Mouse (Mus musculus) liver, embryonic 16.5 days (tissue): ENCODE data around the gene Defb19. TPM values are rescaled to one million over a fixed set of nuclear protein-coding genes. Genes with fewer than 3 reads are reported as not detected.

Source experiments
- ATAC-seq: fragments of 200-750 bp; cut with Nextera tagmentation; 2 replicates; pipeline ENCODE4 v1.8.0; 2017; ENCODE audit warnings: low read depth, mild to moderate bottlenecking, moderate number of reproducible peaks, moderate library complexity
- H3K27ac ChIP-seq: fragments of 300-500 bp; sonication (generic); 2 replicates; pipeline ENCODE4 v1.5.1; 2014; ENCODE audit warnings: mild to moderate bottlenecking, low read length
- H3K27me3 ChIP-seq: fragments of 300-500 bp; sonication (generic); 2 replicates; pipeline ENCODE4 v1.6.1; 2014; ENCODE audit warnings: low read depth, low read length, mixed read lengths; ENCODE audit not compliant: control insufficient read depth, insufficient read depth
- H3K36me3 ChIP-seq: fragments of 300-500 bp; sonication (generic); 2 replicates; pipeline ENCODE4 v1.6.1; 2014; ENCODE audit warnings: mild to moderate bottlenecking; ENCODE audit not compliant: control insufficient read depth, insufficient read depth
- H3K4me1 ChIP-seq: fragments of 300-500 bp; sonication (generic); 2 replicates; pipeline ENCODE4 v1.6.1; 2014; ENCODE audit warnings: low read depth, low read length, mixed read lengths; ENCODE audit not compliant: control insufficient read depth
- H3K4me2 ChIP-seq: fragments of 300-500 bp; sonication (generic); 2 replicates; pipeline ENCODE4 v1.6.1; 2014; ENCODE audit warnings: low read depth, low read length, mixed read lengths
- H3K4me3 ChIP-seq: fragments of 300-500 bp; sonication (generic); 2 replicates; pipeline ENCODE4 v1.5.1; 2014; ENCODE audit warnings: low read depth, mild to moderate bottlenecking, low read length
- H3K9ac ChIP-seq: fragments of 300-500 bp; sonication (generic); 2 replicates; pipeline ENCODE4 v1.6.1; 2014; ENCODE audit warnings: low read depth, low read length
- H3K9me3 ChIP-seq: fragments of 300-500 bp; sonication (generic); replicated peaks from 2 replicates; pipeline ENCODE4 v1.6.1; 2016; ENCODE audit warnings: low read length; ENCODE audit not compliant: control insufficient read depth
- WGBS: fragments of 180-500 bp; shearing (Covaris S2); extraction: QIAGEN DNeasy Blood & Tissue Kit; methylation state at CpG from one replicate; pipeline ENCODE4 v1.1.7; 2014; ENCODE audit not compliant: insufficient replicate concordance; 5-methylcytosine and 5-hydroxymethylcytosine counted together
- polyA plus RNA-seq: library from polyadenylated mRNA; unstranded; fragments of >200 nt; fragmentation: Nextera tagmentation; extraction: Ambion mirVana; gene quantifications from 2 replicates; pipeline ENCODE4 v1.2.1, GENCODE M21; 2015

Gene Defb19
- polyA plus RNA-seq, 1 experiment from 2014 or later = not detected

DNA sequence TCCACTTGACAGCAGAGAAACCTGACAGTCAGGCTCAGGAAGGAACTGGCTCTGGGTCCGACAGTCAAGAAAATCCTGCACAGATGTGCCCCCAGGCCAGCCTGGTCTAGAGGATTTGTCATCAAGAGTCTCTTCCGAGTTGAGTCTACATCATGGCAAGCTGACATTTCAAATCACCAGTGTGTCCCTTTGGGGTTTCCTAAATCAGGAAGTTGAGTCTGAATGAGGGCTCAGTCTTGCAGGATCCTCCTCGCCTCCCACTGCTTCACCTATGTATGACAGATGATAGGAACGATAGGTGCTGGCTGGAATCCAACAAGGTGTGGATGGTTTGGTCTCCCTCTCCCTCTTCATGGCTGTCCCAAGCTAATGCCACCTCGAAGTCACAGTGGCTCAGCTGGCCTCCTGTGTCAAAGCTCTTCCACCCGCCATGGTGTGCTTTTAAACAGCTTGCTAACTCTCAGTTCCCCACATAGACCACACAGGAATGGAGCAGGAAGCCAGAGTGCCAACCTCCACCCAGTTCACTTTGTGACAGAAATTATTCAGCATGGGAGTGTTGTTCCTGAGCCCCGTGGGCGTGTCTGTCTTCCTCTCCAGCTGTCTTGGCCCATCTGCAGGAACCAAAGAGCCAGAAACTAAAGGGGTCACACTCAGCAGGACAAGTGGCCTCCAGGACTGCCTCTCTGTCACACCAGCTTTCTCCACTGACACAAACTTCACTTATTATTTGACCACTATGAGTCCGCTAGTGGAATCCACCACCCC, 40.4 kb upstream of the Defb19 start:
- WGBS = 30% methylated on average over 9 of the region's 9 CpGs
- Histone ChIP-seq H3K9ac (no peak overlapping the region), H3K4me2 (no peak overlapping the region), H3K27me3 (no peaks in the 10 kb centered on the region; the same call in 1 of the 2 replicates), H3K9me3 (no peaks in the 10 kb centered on the region), H3K4me3 (no peak overlapping the region), H3K27ac (no peak overlapping the region), H3K4me1 (no peaks in the 10 kb centered on the region), H3K36me3 (no peaks in the 10 kb centered on the region)
- ATAC-seq = no peak

DNA sequence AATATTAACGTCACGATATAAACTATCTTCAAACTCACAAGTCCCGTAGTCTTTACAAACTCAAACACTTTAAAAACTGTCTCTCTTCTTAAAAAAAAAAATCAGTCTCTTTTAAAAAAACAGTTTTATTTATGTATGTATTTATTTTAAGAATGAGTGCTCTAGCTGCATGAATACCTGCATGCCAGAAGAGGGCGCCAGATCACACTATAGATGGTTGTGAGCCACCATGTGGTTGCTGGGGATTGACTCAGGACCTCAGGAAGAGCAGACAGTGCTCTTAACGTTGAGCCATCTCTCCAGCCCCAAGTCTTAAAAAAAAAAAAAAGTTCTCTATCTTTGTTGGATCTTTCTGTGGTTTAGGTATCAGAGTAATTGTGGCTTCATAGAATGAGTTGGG, 37.3 kb upstream of the Defb19 start:
- no peak for ATAC-seq
- no peaks in the 10 kb centered on the region for H3K36me3 ChIP-seq
- WGBS = 48% methylated on average over 5 of the region's 5 CpGs
- no peaks in the 10 kb centered on the region; the same call in 1 of the 2 replicates for H3K27me3 ChIP-seq
- H3K4me1 ChIP-seq = no peaks in the 10 kb centered on the region
- no peak overlapping the region for H3K9ac ChIP-seq
- H3K4me3 ChIP-seq = no peak overlapping the region
- H3K4me2 ChIP-seq = no peak overlapping the region
- H3K9me3 ChIP-seq = no peaks in the 10 kb centered on the region
- no peak overlapping the region for H3K27ac ChIP-seq

DNA sequence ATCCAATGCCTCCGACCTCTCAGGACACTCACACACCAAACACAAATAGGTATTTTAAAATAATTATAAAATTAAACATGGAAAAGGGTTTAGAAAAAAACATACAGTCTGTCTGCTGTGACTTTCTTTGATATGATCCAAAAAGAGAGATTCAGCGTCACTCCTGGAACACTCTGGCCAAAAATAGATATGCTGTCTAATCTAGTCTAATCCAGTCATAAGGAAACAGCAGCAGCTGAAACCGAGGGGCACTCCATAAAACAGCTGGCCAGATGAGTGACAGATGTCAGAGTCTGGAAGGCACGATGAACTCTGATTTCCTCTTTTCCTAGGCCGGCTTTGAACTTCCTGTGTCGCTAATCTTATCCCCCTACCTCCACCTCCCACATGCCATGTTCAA, 36.4 kb upstream of the Defb19 start:
- H3K36me3 ChIP-seq = no peaks in the 10 kb centered on the region
- WGBS = 25% methylated on average over 6 of the region's 6 CpGs
- no peaks in the 10 kb centered on the region; the same call in 1 of the 2 replicates for H3K27me3 ChIP-seq
- no peak overlapping the region for H3K27ac ChIP-seq
- H3K9me3 ChIP-seq = no peaks in the 10 kb centered on the region
- H3K4me1 ChIP-seq = no peaks in the 10 kb centered on the region
- no peak for ATAC-seq
- H3K9ac ChIP-seq = no peak overlapping the region
- no peak overlapping the region for H3K4me2 ChIP-seq
- H3K4me3 ChIP-seq = no peak overlapping the region

DNA sequence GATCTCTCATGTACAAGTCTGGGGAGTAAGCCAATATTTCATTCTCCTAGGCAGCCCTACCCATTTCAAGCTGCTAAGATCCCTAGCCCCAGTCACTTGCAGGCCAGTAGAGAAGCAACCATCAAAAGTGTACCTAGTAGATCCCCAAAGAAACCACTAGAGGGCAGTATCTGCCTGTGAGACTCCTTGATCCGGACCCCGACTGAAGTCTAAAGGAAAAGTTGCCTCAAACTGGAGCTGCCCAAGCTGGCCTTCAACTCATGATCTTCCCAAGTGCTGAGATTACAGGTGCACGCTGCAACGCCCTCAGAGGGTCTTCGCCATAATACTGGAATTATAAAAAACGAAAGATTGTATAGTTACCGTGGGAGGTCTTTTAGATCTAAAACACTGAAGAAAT, 35.5 kb upstream of the Defb19 start:
- H3K36me3 ChIP-seq = no peaks in the 10 kb centered on the region
- WGBS = 7% methylated on average over 7 of the region's 7 CpGs
- no peak for ATAC-seq
- no peak overlapping the region for H3K27ac ChIP-seq
- no peak overlapping the region for H3K9ac ChIP-seq
- no peaks in the 10 kb centered on the region; the same call in 1 of the 2 replicates for H3K27me3 ChIP-seq
- no peak overlapping the region for H3K4me2 ChIP-seq
- H3K9me3 ChIP-seq = no peaks in the 10 kb centered on the region
- no peaks in the 10 kb centered on the region for H3K4me1 ChIP-seq
- no peak overlapping the region for H3K4me3 ChIP-seq

DNA sequence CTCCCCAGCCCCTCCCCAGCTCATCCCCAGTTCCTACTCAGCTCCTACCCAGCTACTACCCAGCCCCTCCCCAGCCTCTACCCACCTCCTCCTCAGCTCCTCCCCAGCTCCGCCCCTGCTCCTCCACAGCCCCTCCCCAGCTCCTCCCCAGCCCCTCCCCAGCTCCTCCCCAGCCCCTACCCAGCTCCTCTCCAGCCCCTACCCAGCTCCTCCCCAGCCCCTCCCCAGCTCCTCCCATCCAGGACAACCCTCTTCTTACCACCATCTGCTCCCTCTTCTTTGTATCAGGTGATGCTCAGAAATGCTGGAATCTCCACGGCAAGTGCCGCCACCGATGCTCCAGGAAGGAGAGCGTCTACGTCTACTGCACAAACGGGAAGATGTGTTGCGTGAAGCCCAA, 32.1 kb upstream of the Defb19 start:
- Histone ChIP-seq H3K4me2 (no peak overlapping the region), H3K27ac (no peak overlapping the region), H3K36me3 (no peaks in the 10 kb centered on the region), H3K9me3 (no peaks in the 10 kb centered on the region), H3K4me3 (no peak overlapping the region), H3K27me3 (no peaks in the 10 kb centered on the region), H3K4me1 (no peaks in the 10 kb centered on the region), H3K9ac (no peak overlapping the region)
- ATAC-seq = no peak
- 45% methylated on average over 7 of the region's 8 CpGs for WGBS

DNA sequence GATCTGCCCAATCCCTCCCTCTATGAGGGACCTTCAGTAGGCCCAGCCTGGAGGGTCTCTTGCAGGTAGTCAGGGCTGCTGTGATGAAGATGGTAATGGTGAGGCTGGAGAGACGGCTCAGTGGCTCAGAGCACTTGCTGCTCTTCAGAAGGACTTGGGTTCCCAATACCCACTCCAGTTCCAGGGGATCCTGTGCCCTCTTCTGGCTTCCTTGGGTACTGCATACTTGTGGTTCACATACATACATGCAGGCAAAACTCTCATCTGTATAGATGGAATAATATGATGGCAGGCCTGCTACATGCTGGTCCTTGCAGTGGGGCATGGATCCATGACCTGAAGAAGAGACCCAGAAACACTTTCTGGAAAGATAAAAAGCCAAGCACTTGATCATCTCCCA, 28.6 kb upstream of the Defb19 start:
- no peak for ATAC-seq

DNA sequence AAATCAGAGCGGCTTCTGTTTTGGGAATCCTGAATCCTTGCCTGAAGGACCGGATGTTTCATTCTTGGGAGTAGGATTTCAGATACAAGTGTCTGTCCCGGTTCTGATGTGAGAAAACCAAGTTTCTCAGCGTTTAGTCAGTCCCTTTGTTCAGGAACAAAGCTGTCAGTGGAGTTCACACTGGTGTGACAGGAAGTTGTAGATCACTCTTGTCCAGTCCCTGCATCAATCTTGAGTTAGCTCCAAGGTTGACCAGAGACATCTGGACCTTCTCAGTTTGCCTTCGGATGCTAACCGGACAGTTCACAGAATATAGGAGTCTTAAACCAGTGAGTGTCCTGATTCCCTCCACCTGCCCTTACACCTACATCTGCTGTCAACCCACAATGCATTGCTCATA, 27.6 kb upstream of the Defb19 start:
- Histone ChIP-seq H3K27ac (no peak overlapping the region), H3K4me1 (no peaks in the 10 kb centered on the region), H3K9me3 (no peaks in the 10 kb centered on the region), H3K4me3 (no peak overlapping the region), H3K9ac (no peak overlapping the region), H3K36me3 (no peaks in the 10 kb centered on the region), H3K27me3 (no peaks in the 10 kb centered on the region), H3K4me2 (no peak overlapping the region)
- ATAC-seq = no peak
- 36% methylated on average over 6 of the region's 6 CpGs for WGBS

More for the DNA sequence above, 28.6 kb upstream of the Defb19 start:
- no peaks in the 10 kb centered on the region for H3K4me1 ChIP-seq
- WGBS = 55% methylated on average over 1 of the region's 1 CpGs
- no peak overlapping the region for H3K4me3 ChIP-seq
- no peaks in the 10 kb centered on the region for H3K27me3 ChIP-seq
- H3K27ac ChIP-seq = no peak overlapping the region
- H3K36me3 ChIP-seq = no peaks in the 10 kb centered on the region
- H3K9ac ChIP-seq = no peak overlapping the region
- H3K9me3 ChIP-seq = no peaks in the 10 kb centered on the region
- H3K4me2 ChIP-seq = no peak overlapping the region

DNA sequence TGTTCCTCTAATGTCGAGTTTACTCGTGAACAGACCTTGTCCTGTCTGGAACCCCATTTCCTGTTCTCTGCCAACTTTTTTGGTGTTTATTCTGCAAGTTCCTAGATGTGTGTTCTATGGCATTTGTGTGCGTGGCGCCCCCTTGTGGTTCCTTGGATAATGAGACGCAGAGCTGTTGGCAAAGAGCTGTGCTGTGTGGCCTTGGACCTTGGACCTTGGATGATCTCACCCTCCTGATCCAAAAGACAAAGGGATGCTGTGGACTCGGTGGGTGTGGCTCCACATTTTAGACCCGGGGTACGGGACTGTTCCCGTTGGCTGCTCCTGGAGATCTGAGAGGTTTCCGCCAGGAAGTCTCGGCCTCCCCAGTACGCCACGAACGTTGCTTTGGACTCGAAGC, 23.9 kb upstream of the Defb19 start, which contains the start of gene Defb36:
TSS of gene Defb36 (plus strand) at position 271 of the 400 bp plus-strand sequence.
- Histone ChIP-seq H3K4me2 (no peak within 1 kb of the TSS), H3K27me3 (no peaks in the 10 kb centered on the region), H3K9me3 (no peaks in the 10 kb centered on the region), H3K27ac (no peak within 1 kb of the TSS), H3K36me3 (no peaks in the 10 kb centered on the region), H3K4me1 (no peaks in the 10 kb centered on the region), H3K4me3 (no peak within 1 kb of the TSS), H3K9ac (no peak within 1 kb of the TSS)
- ATAC-seq = no peak
- WGBS = 62% methylated on average over 15 of the region's 15 CpGs

DNA sequence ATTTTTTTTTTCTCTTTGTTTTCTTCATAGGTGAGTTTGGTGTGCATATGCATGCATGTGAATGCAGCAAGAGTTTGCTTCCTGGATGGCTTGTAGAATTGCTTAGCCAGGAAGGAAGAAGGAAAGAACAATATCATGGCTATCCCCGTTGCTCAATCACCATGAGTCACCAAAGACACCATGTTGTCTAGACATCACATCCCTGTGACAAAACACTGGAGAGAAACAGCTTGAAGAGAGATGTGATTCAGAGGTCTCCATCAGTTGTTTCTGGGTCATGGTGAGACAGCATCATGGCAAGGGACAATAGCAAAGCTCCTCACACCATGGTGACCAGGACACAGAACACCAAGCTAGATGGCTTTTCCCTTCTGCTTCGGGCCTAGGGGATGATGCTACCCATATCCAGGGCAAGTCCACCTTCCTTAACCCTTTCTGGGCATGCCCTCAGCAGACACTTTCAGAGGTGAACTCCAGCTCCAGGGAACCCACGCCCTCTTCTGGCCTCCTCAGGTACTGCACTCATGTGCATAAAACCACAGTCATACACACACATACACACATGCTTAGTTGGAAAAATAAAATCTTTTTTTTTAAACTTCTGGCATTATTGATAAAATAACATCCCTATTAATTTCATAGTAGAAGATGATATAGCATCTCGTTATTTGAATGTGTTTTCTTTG, 21.3 kb upstream of the Defb19 start:
- Histone ChIP-seq H3K9ac (no peak overlapping the region), H3K9me3 (no peaks in the 10 kb centered on the region), H3K4me3 (no peak overlapping the region), H3K4me1 (no peaks in the 10 kb centered on the region), H3K36me3 (no peaks in the 10 kb centered on the region), H3K27ac (no peak overlapping the region), H3K27me3 (no peaks in the 10 kb centered on the region), H3K4me2 (no peak overlapping the region)
- no peak for ATAC-seq
- 50% methylated on average over 4 of the region's 4 CpGs for whole genome bisulfite sequencing
